Mouse (Mus musculus) bone marrow macrophage, adult 2 months (primary cell): ENCODE measurements around the gene Tfdp2. TPM values are rescaled to one million over a fixed set of nuclear protein-coding genes. Genes with fewer than 3 reads are reported as not detected.
"Not testable (repeated sequence)": the region's sequence is repeated elsewhere in the genome, so short reads cannot be mapped to it uniquely, and the experiment has no call there.

Experiments used
- H3K27ac ChIP-seq: 2 replicates; pipeline ENCODE4 v1.5.1; 2012; ENCODE audit warnings: low read depth, low read length; ENCODE audit not compliant: insufficient read depth
- H3K4me1 ChIP-seq: 2 replicates; pipeline ENCODE4 v1.6.1; 2012; ENCODE audit warnings: low read length; ENCODE audit not compliant: control insufficient read depth, insufficient read depth
- H3K4me3 ChIP-seq: 2 replicates; pipeline ENCODE4 v1.5.1; 2012; ENCODE audit warnings: mild to moderate bottlenecking, low read length, moderate library complexity; ENCODE audit not compliant: insufficient read depth
- CTCF ChIP-seq: IDR thresholded peaks from 2 replicates; pipeline ENCODE4 v1.5.1; 2012; ENCODE audit warnings: low read depth, mild to moderate bottlenecking, low read length, moderate library complexity
- POLR2A ChIP-seq: IDR thresholded peaks from 2 replicates; pipeline ENCODE4 v1.6.1; 2012; ENCODE audit warnings: mild to moderate bottlenecking, low read depth, low read length, borderline replicate concordance
- polyA plus RNA-seq: library from polyadenylated mRNA; stranded (reverse); fragments of >200 nt; gene quantifications from 2 replicates; pipeline ENCODE4 v1.2.4, GENCODE M21; 2012; ENCODE audit not compliant: missing spikeins, insufficient read depth, insufficient read length

Gene Tfdp2
- 12.2 and 13.4 TPM in 2 replicates for polyA plus RNA-seq

DNA sequence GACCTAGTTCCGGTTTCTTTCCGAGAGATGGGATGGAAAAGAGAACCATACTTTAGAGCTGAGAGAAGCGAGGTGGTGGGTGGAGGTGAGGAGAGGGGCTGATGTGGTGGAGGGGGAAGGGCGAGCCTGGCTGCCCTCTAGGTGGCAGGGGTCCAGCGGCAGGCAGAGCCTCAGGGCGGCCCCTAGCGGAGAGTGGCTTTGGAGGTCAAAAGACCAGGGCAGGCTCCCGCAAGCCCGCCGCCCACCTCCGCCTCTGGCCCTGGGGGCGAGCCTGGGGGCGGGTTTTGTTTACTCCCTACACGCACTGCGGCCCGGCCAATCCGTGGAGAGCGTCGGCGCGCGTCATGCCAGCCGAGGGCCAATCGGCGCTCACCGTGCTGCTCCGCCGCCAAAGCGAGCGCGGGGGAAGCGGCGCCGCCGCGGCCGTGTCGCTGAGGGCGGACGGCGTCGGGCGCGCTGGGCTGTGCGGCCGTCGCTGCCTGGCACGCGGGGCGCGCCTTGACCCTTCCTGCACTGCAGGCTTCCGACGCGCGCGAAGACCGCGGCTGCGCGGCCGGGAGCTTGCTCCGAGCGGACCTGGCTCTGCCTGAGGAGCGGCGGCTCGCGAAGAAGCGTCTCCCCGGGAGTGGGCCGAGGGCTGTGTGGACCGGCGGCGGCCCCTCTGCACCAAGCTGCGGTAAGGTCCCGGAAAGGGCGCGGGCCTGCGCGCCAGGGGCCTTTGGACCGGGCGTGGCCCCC, at the start of gene Tfdp2:
TSS of gene Tfdp2 (plus strand) at position 391 of the 738 bp plus-strand sequence.
- H3K4me1 ChIP-seq, result no peaks in the 10 kb centered on the region
- H3K27ac ChIP-seq, result no peak within 1 kb of the TSS
- H3K4me3 ChIP-seq, result peak within 1 kb of the TSS; percentile 79
- TF ChIP-seq POLR2A (no peak), CTCF (no peak)

- H3K4me3 ChIP-seq, result no peak overlapping the region
- no peaks in the 10 kb centered on the region for H3K4me1 ChIP-seq
- TF ChIP-seq POLR2A, result no peak
- H3K27ac ChIP-seq, result no peak overlapping the region
Observed at GRCm38 (mm10) chr9:96152801-96153200, 43.3 kb upstream of the Tfdp2 start.

GRCm38 (mm10) chr9:96158431-96158830, 37.6 kb upstream of the Tfdp2 start:
- Histone ChIP-seq H3K4me3 (no peak overlapping the region), H3K27ac (no peak overlapping the region), H3K4me1 (no peaks in the 10 kb centered on the region)
- TF ChIP-seq POLR2A, result no peak
- TF ChIP-seq CTCF, result no peak

DNA sequence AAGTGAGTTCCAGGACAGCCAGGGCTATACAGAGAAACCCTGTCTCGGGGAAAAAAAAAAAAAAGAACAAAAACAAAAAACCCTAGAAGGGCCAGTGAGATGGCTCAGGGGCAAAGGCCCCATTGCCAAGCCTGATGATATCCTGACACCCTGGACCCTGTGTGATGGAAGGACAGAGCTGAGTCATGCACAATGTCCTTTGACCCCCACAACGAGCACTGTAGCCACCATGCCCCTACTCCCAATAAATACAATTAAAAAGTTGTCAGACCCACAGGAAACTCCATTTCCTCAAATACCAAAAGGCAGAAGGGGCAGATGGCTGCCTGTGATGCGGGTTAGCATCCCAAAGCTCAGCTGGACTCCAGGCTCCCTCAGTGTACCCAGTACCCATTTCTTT, 37.0 kb upstream of the Tfdp2 start:
- Histone ChIP-seq H3K4me3 (no peak overlapping the region), H3K4me1 (no peaks in the 10 kb centered on the region), H3K27ac (no peak overlapping the region)
- no peak for TF ChIP-seq POLR2A
- no peak for TF ChIP-seq CTCF

- TF ChIP-seq CTCF, result no peak
- no peak for TF ChIP-seq POLR2A
- Histone ChIP-seq H3K27ac (no peak overlapping the region), H3K4me1 (no peaks in the 10 kb centered on the region), H3K4me3 (no peak overlapping the region)
Observed at GRCm38 (mm10) chr9:96160767-96161166, 35.3 kb upstream of the Tfdp2 start.

- H3K27ac ChIP-seq, result no peak overlapping the region
- H3K4me1 ChIP-seq, result no peaks in the 10 kb centered on the region
- H3K4me3 ChIP-seq, result no peak overlapping the region
- TF ChIP-seq POLR2A, result no peak
- no peak for TF ChIP-seq CTCF
Observed at GRCm38 (mm10) chr9:96162421-96162820, 33.7 kb upstream of the Tfdp2 start.

DNA sequence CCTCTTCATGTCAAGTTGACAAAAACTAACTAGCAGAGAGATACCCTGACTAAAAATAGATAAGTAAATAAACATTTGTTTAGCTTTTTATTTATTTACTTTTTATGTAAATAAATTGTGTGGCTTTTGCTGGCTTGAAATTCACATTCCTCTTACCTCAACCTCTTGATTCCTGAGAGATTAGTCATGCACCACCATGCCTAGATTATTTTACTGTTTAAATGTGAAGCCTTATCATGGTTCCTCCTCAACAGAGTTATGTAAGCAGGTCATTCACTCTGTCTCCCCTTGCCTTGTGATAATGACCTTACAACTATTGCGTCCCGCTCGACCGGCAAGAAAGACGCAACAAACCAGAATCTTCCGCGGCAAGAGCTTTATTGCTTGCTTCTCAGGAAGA, 32.6 kb upstream of the Tfdp2 start:
- no peaks in the 10 kb centered on the region for H3K4me1 ChIP-seq
- no peak overlapping the region for H3K4me3 ChIP-seq
- TF ChIP-seq POLR2A (no peak), CTCF (no peak)
- no peak overlapping the region for H3K27ac ChIP-seq

GRCm38 (mm10) chr9:96163983-96164382, 32.1 kb upstream of the Tfdp2 start:
- not testable (repeated sequence) for H3K27ac ChIP-seq, H3K4me3 ChIP-seq, H3K4me1 ChIP-seq

- TF ChIP-seq CTCF (peak; percentile 89; the same call in 1 of the 2 replicates), POLR2A (no peak)
- H3K4me1 ChIP-seq, result peaks cover 4% of the 10 kb centered on the region; the same call in 1 of the 2 replicates
- no peak overlapping the region for H3K4me3 ChIP-seq
- no peak overlapping the region for H3K27ac ChIP-seq
Observed at GRCm38 (mm10) chr9:96167168-96167585, 28.9 kb upstream of the Tfdp2 start.

- no peak overlapping the region for H3K27ac ChIP-seq
- TF ChIP-seq POLR2A (no peak), CTCF (no peak)
- no peak overlapping the region for H3K4me3 ChIP-seq
- peaks cover 4% of the 10 kb centered on the region; the same call in 1 of the 2 replicates for H3K4me1 ChIP-seq
Observed at GRCm38 (mm10) chr9:96170600-96170999, 25.5 kb upstream of the Tfdp2 start.
